Mouse (Mus musculus): ENCODE measurements around the gene Cap1.

Gene Cap1

DNA sequence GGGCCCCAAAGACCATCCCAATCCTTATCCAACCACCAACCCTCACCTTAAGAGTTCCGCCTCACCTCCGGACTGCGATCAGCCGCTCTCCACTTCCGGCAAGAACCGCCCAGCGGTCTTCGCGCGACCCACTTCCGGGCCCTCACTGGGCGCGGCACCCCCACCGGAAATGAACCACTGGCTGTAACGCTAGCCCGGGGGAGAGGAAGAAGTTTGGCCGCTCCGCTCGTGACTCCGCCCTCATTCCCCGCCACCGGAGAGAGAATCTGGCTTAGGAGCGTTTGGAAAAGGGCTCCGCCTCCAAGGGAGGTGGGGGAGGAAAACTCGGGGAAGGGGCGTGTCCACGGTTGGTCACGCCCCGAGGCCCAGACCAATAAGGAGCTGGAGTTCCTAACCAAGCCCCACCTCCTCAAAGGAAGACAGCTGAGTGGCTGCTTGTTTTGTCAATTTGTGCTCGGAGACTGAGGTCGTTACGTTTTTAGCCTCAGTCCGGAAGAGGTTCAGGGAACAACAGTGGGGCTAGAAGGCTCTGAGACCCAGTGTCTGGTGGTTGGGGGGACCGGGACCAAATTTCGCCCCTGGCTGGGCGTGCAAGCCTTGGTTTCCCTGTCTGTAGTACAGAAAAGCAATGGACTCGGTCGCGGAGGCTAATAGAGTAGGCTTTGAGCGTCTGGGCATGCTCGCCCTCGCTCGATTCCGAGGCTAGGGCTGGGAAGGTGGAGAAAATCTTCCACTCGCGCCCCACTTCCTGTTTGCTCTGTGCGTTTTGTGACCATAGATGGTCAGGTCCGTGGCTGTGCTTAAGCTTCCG lies at the start of gene Cap1:
Cap1 (minus strand) TSS at position 289 of the 811 bp plus-strand sequence.
- in situ Hi-C loops (cut with MboI; ENCODE audit: low sequenced_read_pairs), result no loop called here

GRCm38 (mm10) chr4:122933857-122934256 lies 48.0 kb upstream of the Cap1 start:
- in situ Hi-C loops (cut with MboI; ENCODE audit: low sequenced_read_pairs), result no loop called here

GRCm38 (mm10) chr4:122933051-122933591 lies 47.3 kb upstream of the Cap1 start:
- in situ Hi-C loops (cut with MboI; ENCODE audit: low sequenced_read_pairs), result no loop called here

DNA sequence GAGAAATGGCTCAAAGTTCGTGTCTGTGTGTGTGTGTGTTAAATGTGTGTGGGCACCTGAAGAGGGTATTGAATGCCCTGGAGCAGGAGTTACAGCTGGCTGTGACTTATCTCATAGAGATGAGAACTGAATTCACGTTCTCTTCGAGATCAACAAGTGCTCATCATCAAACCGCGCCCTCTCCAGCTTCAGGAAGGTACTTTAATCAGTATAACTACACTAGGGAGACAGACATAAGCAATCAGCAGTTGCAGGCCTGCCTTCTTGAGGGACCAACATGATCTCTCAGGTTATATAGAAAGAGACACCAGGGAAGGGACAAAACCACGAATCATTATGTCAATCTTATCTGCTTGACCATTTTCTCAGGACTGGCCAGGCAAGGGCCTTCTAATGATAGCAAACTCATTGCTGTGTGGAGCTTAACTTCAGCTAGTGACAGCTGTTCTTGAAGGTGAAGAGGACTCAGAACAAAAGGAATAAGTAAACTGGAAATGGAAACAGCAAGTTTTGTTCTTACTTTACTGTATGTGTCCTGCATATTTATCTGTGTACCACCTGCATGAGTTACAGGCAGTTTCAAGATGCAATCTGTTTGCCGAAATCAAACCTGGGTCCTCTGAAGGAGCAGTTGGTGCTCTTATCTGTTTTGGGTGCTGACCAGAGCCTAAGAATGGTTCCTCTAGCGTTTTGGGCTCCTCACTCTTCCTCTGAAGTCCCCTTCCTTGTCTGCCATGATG lies 46.6 kb upstream of the Cap1 start:
- in situ Hi-C loops (cut with MboI; ENCODE audit: low sequenced_read_pairs), result no loop called here

DNA sequence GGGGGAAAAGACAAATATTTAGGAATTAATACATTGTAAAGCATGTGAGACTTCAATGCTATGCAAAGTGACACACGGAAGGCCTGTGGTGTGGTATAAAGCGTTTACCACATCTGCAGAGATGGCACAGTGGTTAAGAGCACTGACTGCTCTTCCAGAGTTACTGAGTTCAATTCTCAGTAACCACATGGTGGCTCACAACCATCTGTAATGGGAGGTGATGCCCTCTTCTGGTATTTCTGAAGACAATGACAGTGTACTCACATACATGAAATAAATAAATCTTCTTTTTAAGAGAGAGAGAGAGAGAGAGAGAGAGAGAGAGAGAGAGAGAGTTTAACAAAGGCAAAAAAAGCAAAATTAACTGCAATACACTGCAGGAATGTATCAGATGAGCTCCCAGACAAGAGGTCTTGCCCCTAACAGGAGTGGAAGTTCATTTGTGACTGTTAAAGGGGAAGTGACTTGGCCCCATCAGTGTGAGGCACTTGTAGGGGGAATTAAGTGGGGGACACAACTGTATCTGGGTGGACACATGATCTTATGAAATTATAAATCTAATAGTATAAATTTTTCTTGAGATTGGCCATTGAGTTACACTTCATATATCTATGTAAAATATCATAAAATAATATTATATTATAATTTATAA lies 45.2 kb upstream of the Cap1 start:
- in situ Hi-C loops (cut with MboI; ENCODE audit: low sequenced_read_pairs), result no loop called here

GRCm38 (mm10) chr4:122923392-122924344 lies 37.8 kb upstream of the Cap1 start:
- in situ Hi-C loops (cut with MboI; ENCODE audit: low sequenced_read_pairs), result no loop called here

GRCm38 (mm10) chr4:122922841-122923240 lies 37.0 kb upstream of the Cap1 start:
- in situ Hi-C loops (cut with MboI; ENCODE audit: low sequenced_read_pairs), result no loop called here

GRCm38 (mm10) chr4:122915985-122916384 lies 30.1 kb upstream of the Cap1 start:
- in situ Hi-C loops (cut with MboI; ENCODE audit: low sequenced_read_pairs), result no loop called here

GRCm38 (mm10) chr4:122914186-122914585 lies 28.3 kb upstream of the Cap1 start:
- in situ Hi-C loops (cut with MboI; ENCODE audit: low sequenced_read_pairs), result no loop called here

- in situ Hi-C loops (cut with MboI; ENCODE audit: low sequenced_read_pairs), result no loop called here
Observed at GRCm38 (mm10) chr4:122912613-122913012, 26.8 kb upstream of the Cap1 start.

- in situ Hi-C loops (cut with MboI; ENCODE audit: low sequenced_read_pairs), result no loop called here
Observed at GRCm38 (mm10) chr4:122910577-122910976, 24.7 kb upstream of the Cap1 start.

GRCm38 (mm10) chr4:122909572-122910189 lies 23.8 kb upstream of the Cap1 start:
- in situ Hi-C loops (cut with MboI; ENCODE audit: low sequenced_read_pairs), result loop anchor here (10.0 kb wide), 1 partner anchor 165 kb away; no protein-coding TSS in a partner anchor

DNA sequence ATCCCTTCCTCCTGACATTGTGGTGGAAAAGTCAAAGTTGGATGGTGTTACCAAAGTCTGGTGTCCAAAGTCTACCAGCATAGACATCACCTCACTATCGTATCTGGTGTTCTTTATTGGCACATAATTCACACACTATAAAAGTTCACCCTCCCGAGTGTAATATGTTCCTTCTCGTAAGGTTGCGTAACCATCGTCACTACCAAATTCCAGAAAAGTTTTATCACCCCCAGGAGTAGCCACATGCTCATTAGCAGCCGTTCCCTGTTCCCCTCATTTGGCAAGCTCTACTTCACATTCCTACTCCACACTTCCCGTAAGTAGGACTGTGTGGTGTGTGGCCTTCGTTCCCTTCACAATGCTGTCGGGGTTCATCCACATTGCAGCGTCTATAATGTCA lies 19.5 kb upstream of the Cap1 start:
- in situ Hi-C loops (cut with MboI; ENCODE audit: low sequenced_read_pairs), result loop anchor here (10.0 kb wide), 1 partner anchor 169 kb away; no protein-coding TSS in a partner anchor

- in situ Hi-C loops (cut with MboI; ENCODE audit: low sequenced_read_pairs), result loop anchor here (10.0 kb wide), 1 partner anchor 171 kb away; no protein-coding TSS in a partner anchor
Observed at GRCm38 (mm10) chr4:122903709-122904108, 17.9 kb upstream of the Cap1 start.

- in situ Hi-C loops (cut with MboI; ENCODE audit: low sequenced_read_pairs), result loop anchor here (10.0 kb wide), 1 partner anchor 173 kb away; no protein-coding TSS in a partner anchor
Observed at GRCm38 (mm10) chr4:122902156-122902555, 16.3 kb upstream of the Cap1 start.

DNA sequence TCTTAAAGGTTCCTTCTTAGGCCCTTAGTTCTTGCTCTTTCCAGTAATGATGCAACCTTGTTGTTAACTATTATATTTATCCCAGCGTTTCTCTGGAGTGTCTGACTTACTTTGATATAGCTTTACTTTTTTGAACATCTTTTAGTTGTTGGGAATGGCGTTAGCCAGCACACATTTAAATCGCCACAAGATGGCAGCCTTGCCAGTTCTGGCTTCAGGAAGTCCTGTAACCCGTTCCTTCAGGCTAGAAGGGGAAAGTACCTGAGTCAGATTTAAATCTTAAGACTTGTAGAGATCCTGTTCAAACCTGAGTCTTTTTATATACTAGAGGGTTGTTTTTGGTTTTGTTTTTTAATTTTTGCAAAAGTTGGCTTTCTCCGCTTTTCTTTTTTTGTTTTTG lies 12.5 kb upstream of the Cap1 start:
- in situ Hi-C loops (cut with MboI; ENCODE audit: low sequenced_read_pairs), result no loop called here

- in situ Hi-C loops (cut with MboI; ENCODE audit: low sequenced_read_pairs), result no loop called here
Observed at GRCm38 (mm10) chr4:122897750-122898149, 11.9 kb upstream of the Cap1 start.

DNA sequence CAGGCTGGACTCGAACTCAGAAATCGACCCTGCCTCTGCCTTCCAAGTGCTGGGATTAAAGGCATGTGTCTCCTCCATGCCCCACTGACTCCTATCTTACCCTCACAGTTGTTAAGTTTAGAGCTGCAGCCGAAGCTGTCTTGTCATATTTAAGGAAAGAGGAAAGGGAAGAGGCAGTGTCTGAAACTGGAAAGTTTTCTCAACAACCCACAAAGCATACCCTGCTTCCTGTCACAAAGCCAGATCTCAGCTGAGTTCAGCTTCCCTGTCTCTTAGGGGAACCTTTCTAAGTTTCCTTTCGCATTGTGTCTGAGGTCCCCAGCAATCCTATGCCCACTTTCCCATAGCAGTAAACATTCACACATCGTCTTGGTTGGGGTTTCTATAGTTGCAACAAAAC lies 6.3 kb upstream of the Cap1 start:
- in situ Hi-C loops (cut with MboI; ENCODE audit: low sequenced_read_pairs), result no loop called here

DNA sequence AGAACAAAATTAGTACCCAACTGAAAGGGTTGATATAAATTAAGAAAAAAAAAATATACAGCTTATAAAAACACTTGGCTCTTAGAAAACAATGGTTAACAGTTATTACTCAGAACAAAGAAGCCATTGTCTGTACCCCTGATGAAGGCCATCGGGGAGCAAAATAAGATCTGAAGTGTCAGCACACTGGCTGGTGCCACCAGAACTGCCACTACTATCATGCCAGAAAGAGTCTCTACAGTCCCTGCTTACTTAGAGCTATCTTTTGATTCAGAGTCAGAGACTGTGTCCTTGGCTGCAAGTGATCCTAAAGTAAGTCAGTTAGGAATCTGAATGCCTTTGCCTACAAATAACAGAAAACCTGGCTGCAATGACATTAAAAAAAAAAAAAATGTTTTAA lies 5.7 kb upstream of the Cap1 start:
- in situ Hi-C loops (cut with MboI; ENCODE audit: low sequenced_read_pairs), result no loop called here

Measured in CH12F3 (cell line).